8 mouse cellular contexts compared by ENCODE assay signal in the genomic region with DNA sequence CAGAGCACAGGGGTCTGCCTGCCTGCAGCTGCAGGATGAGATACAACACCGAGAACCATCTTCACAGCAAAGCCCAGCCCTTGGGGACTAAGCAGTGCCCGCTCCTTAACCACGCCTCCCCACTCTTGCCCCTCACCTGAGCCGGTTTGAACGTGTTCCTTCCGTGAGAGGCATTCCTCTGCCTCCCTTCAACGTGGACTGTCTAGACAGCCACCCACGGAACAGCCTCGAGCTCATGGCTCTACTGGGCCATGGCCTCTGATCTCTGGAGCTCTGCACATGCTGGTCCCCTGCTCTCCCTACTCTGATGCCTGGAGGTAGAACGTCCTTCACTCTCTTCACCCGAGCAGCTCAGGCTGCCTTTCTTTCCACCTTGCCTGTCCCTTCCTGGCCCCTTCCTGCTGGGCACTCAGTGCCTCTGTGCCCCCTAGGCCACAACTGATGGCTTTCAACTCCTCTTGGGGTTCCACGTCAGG. TPM values are rescaled to one million over a fixed set of nuclear protein-coding genes. Genes with fewer than 3 reads are reported as not detected.
DNase-seq lines count a peak whose midpoint lies in the region; ATAC-seq and TF ChIP-seq lines count a peak whose summit lies in the region.

TSS of gene Cyb561 (minus strand) at position 426 of the 476 bp plus-strand sequence.

- peak; percentile 68 for ATAC-seq in lung, postnatal 0 days
- 0 out of 2 replicates have a peak, but pooled peaks have one; percentile 27 for ATAC-seq in embryonic facial prominence, embryonic 13.5 days (ENCODE audit: insufficient number of reproducible peaks, insufficient read depth, low FRiP score, low TSS enrichment, low read depth)
- ATAC-seq in stomach, embryonic 16.5 days (ENCODE audit: insufficient read depth, low FRiP score) = no peak

- H3K4me1 ChIP-seq in lung, postnatal 0 days (ENCODE audit: insufficient read depth, low read depth, low read length) = peaks cover 8% of the 10 kb centered on the region; the same call in 1 of the 2 replicates
- H3K4me1 ChIP-seq in embryonic facial prominence, embryonic 13.5 days = peaks cover 17% of the 10 kb centered on the region
- no peaks in the 10 kb centered on the region for H3K4me1 ChIP-seq in stomach, embryonic 16.5 days (ENCODE audit: control insufficient read depth, insufficient read depth, low read length)

- no peaks in the 10 kb centered on the region for H3K27me3 ChIP-seq in lung, postnatal 0 days (replicated peaks; ENCODE audit: insufficient read depth, low read length)
- H3K27me3 ChIP-seq in embryonic facial prominence, embryonic 13.5 days = no peaks in the 10 kb centered on the region
- H3K27me3 ChIP-seq in stomach, embryonic 16.5 days (ENCODE audit: control insufficient read depth, insufficient read depth, low read length) = no peaks in the 10 kb centered on the region

- H3K4me2 ChIP-seq in lung, postnatal 0 days (replicated peaks; ENCODE audit: low read depth, low read length) = no peak within 1 kb of the TSS
- no peak within 1 kb of the TSS for H3K4me2 ChIP-seq in embryonic facial prominence, embryonic 13.5 days
- no peak within 1 kb of the TSS for H3K4me2 ChIP-seq in stomach, embryonic 16.5 days (ENCODE audit: low read depth, low read length)

- no peaks in the 10 kb centered on the region for H3K9me3 ChIP-seq in lung, postnatal 0 days (ENCODE audit: low read length)
- no peaks in the 10 kb centered on the region for H3K9me3 ChIP-seq in embryonic facial prominence, embryonic 13.5 days
- H3K9me3 ChIP-seq in stomach, embryonic 16.5 days (replicated peaks; ENCODE audit: control insufficient read depth, low read length) = no peaks in the 10 kb centered on the region

- H3K9ac ChIP-seq in lung, postnatal 0 days (replicated peaks; ENCODE audit: low read depth) = no peak within 1 kb of the TSS
- no peak within 1 kb of the TSS for H3K9ac ChIP-seq in embryonic facial prominence, embryonic 13.5 days
- no peak within 1 kb of the TSS for H3K9ac ChIP-seq in stomach, embryonic 16.5 days (ENCODE audit: low read length)

- 58% methylated on average over 12 of the region's 12 CpGs for WGBS in lung, postnatal 0 days
- WGBS in embryonic facial prominence, embryonic 13.5 days = 69% methylated on average over 12 of the region's 12 CpGs
- 67% methylated on average over 12 of the region's 12 CpGs for WGBS in stomach, embryonic 16.5 days

- TF ChIP-seq EP300 in lung, postnatal 0 days (IDR thresholded peaks at IDR 0.05) = no peak

- no peaks in the 10 kb centered on the region for H3K36me3 ChIP-seq in lung, postnatal 0 days (ENCODE audit: insufficient read depth, low read length)
- no peaks in the 10 kb centered on the region for H3K36me3 ChIP-seq in embryonic facial prominence, embryonic 13.5 days
- no peaks in the 10 kb centered on the region for H3K36me3 ChIP-seq in stomach, embryonic 16.5 days (ENCODE audit: control insufficient read depth, insufficient read depth, low read length)

- DNase-seq in lung, postnatal 0 days (ENCODE audit: low spot score) = no peak
- DNase-seq in lung, postnatal 10 days = no peak
- DNase-seq in layer of hippocampus, postnatal 25 days (ENCODE audit: extremely low spot score in 1 of 2, low spot score in 1 of 2) = no peak
- no peak for DNase-seq in spleen, postnatal 36 days (ENCODE audit: low spot score in 2 of 2)
- DNase-seq in retina, embryonic 14.5 days (ENCODE audit: low spot score) = no peak
- no peak for DNase-seq in thymus, postnatal 36 days

- peak within 1 kb of the TSS; percentile 43; the same call in 1 of the 2 replicates for H3K27ac ChIP-seq in lung, postnatal 0 days (ENCODE audit: low read length)
- 0 out of 2 replicates have a peak within 1 kb of the TSS, but pooled peaks have one; percentile 17 for H3K27ac ChIP-seq in embryonic facial prominence, embryonic 13.5 days
- peak within 1 kb of the TSS; percentile 48 for H3K27ac ChIP-seq in stomach, embryonic 16.5 days (ENCODE audit: low read length)

- H3K4me3 ChIP-seq in lung, postnatal 0 days (ENCODE audit: low read depth, low read length) = no peak within 1 kb of the TSS
- H3K4me3 ChIP-seq in embryonic facial prominence, embryonic 13.5 days = no peak within 1 kb of the TSS
- no peak within 1 kb of the TSS for H3K4me3 ChIP-seq in stomach, embryonic 16.5 days (replicated peaks; ENCODE audit: low read length)

- TF ChIP-seq CTCF in lung, postnatal 0 days (IDR thresholded peaks at IDR 0.05) = no peak

RNA-seq across cellular contexts. Expression of gene Cyb561, which starts in this region (rescaled TPM):
- polyA plus RNA-seq in lung, postnatal 0 days (2015; fragmentation: Nextera tagmentation; extraction: Ambion mirVana) = 70.5 and 72.2 TPM in 2 replicates
- polyA plus RNA-seq in embryonic facial prominence, embryonic 13.5 days (2015; fragmentation: Nextera tagmentation; extraction: Ambion mirVana) = 15.5 and 16.1 TPM in 2 replicates
- total RNA-seq in layer of hippocampus, postnatal 25 days (2021) = 10 to 100 TPM; 51.4 to 52.3 TPM
- polyA plus RNA-seq in stomach, embryonic 16.5 days (2015; fragmentation: Nextera tagmentation; extraction: Ambion mirVana) = 45.6 and 54.7 TPM in 2 replicates
